Mouse (Mus musculus) embryonic fibroblast, embryonic 13.5 days (primary cell): ENCODE measurements around the gene Rfng.

Source experiments
- CTCF ChIP-seq: IDR thresholded peaks from 2 replicates; pipeline ENCODE4 v1.5.1; 2011; ENCODE audit warnings: mild to moderate bottlenecking, control low read depth, low read length, moderate library complexity, borderline replicate concordance; ENCODE audit not compliant: insufficient read depth
- POLR2A ChIP-seq: IDR thresholded peaks from 2 replicates; pipeline ENCODE4 v1.6.1; 2011; ENCODE audit warnings: low read depth, mild to moderate bottlenecking, control low read depth, low read length, moderate library complexity

- TF ChIP-seq CTCF: no peak
- no peak for TF ChIP-seq POLR2A
Observed at GRCm38 (mm10) chr11:120751606-120752005, 32.4 kb downstream of the Rfng start.
